Mouse (Mus musculus) liver, postnatal 0 days (tissue): ENCODE results near the gene Gpr132. TPM values are rescaled to one million over a fixed set of nuclear protein-coding genes. Genes with fewer than 3 reads are reported as not detected.

ENCODE experiments used
- ATAC-seq: fragments of 200-750 bp; cut with Nextera tagmentation; 2 replicates; pipeline ENCODE4 v1.8.0; 2017; ENCODE audit warnings: mild to moderate bottlenecking, moderate library complexity
- DNase-seq: peaks from one replicate; pipeline ENCODE4 v3.0.0-alpha.2; 2016
- H3K27ac ChIP-seq: fragments of 300-500 bp; sonication (generic); 2 replicates; pipeline ENCODE4 v1.5.1; 2014; ENCODE audit warnings: antibody characterized with exemption, moderate library complexity, mild to moderate bottlenecking, low read depth
- H3K27me3 ChIP-seq: fragments of 300-500 bp; sonication (generic); 2 replicates; pipeline ENCODE4 v1.6.1; 2014; ENCODE audit warnings: low read length, control low read depth, mixed read lengths; ENCODE audit not compliant: insufficient read depth
- H3K36me3 ChIP-seq: fragments of 300-500 bp; sonication (generic); replicated peaks from 2 replicates; pipeline ENCODE4 v1.6.1; 2014; ENCODE audit warnings: mild to moderate bottlenecking, control low read depth, low read length, moderate library complexity, mixed read lengths; ENCODE audit not compliant: insufficient read depth
- H3K4me1 ChIP-seq: fragments of 300-500 bp; sonication (generic); 2 replicates; pipeline ENCODE4 v1.6.1; 2014; ENCODE audit warnings: antibody characterized with exemption, mild to moderate bottlenecking, control low read depth; ENCODE audit not compliant: insufficient read depth
- H3K4me2 ChIP-seq: fragments of 300-500 bp; sonication (generic); 2 replicates; pipeline ENCODE4 v1.6.1; 2014; ENCODE audit warnings: low read depth, mild to moderate bottlenecking, low read length, moderate library complexity, mixed read lengths
- H3K4me3 ChIP-seq: fragments of 300-500 bp; sonication (generic); 2 replicates; pipeline ENCODE4 v1.5.1; 2014; ENCODE audit warnings: low read depth, low read length
- H3K9ac ChIP-seq: fragments of 300-500 bp; sonication (generic); replicated peaks from 2 replicates; pipeline ENCODE4 v1.6.1; 2014; ENCODE audit warnings: mild to moderate bottlenecking, moderate library complexity
- H3K9me3 ChIP-seq: fragments of 300-500 bp; sonication (generic); 2 replicates; pipeline ENCODE4 v1.6.1; 2016; ENCODE audit warnings: mild to moderate bottlenecking, control low read depth, low read length, mixed read lengths
- CTCF ChIP-seq: sonication (generic); IDR thresholded peaks from 2 replicates; pipeline ENCODE4 v1.5.1; 2016; ENCODE audit warnings: antibody characterized with exemption, low read depth
- EP300 ChIP-seq: IDR thresholded peaks from 2 replicates; pipeline ENCODE4 v1.6.1; 2016; ENCODE audit warnings: antibody characterized with exemption, low read depth, mild to moderate bottlenecking
- WGBS: fragments of 180-500 bp; shearing (Covaris S2); extraction: QIAGEN DNeasy Blood & Tissue Kit; methylation state at CpG from one replicate; pipeline ENCODE4 v1.1.7; 2014; ENCODE audit not compliant: insufficient replicate concordance; 5-methylcytosine and 5-hydroxymethylcytosine counted together
- polyA plus RNA-seq: library from polyadenylated mRNA; unstranded; fragments of >200 nt; fragmentation: Nextera tagmentation; extraction: Ambion mirVana; gene quantifications from 2 replicates; pipeline ENCODE4 v1.2.1, GENCODE M21; 2015

Gpr132 gene
- polyA plus RNA-seq, 1 experiment from 2014 or later: 0.34 TPM

DNA sequence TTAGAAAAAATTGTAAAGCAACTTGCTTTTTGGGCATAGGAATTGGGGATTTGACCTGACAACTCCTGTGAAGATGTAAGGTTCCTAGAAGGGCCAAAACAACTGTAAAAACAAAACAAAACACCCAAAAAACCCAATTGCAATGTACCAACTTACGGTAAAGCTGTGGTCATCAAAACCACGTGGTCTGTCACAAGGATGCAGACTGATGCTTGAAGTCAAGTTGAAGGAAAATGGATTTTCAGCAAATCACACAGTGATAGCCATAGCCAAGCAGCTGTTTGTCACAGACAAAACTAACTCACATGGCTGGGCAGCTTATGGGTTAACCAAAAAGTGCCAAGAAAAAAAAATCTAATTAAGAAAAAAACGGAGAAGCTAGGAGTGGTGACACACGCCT lies 30.9 kb upstream of the Gpr132 start:
- DNase-seq: no peak

DNA sequence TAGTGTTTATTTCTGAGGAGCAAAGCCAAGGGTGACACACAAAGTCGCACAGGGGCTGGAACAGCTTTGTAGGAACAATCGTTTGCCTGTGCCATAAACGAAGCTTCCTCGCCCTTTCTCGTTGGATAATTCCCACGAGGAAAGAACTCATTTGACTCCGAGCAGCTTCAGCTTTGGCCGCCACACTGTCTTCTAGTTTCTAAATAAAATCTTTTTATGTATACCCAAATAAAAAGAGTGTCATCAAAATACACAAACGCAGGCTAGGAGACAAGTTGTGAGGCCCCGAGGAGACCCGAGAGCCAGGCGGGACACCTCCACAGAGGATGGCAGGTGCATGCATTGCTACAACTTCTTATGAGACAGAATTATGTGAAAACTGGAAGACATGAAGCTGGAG lies 30.3 kb upstream of the Gpr132 start:
- H3K4me2 ChIP-seq: no peak overlapping the region
- TF ChIP-seq CTCF (no peak), EP300 (no peak)
- DNase-seq (no peak), ATAC-seq (no peak)
- H3K4me1 ChIP-seq: peaks cover 11% of the 10 kb centered on the region; the same call in 1 of the 2 replicates
- H3K27ac ChIP-seq: no peak overlapping the region
- H3K27me3 ChIP-seq: peaks cover 3% of the 10 kb centered on the region; the same call in 1 of the 2 replicates
- H3K9ac ChIP-seq: no peak overlapping the region
- no peak overlapping the region for H3K4me3 ChIP-seq
- H3K36me3 ChIP-seq: no peaks in the 10 kb centered on the region
- 72% methylated on average over 12 of the region's 12 CpGs for WGBS
- no peaks in the 10 kb centered on the region for H3K9me3 ChIP-seq

More for the DNA sequence above, 30.9 kb upstream of the Gpr132 start:
- Histone ChIP-seq H3K9ac (no peak overlapping the region), H3K27me3 (peaks cover 2% of the 10 kb centered on the region; the same call in 1 of the 2 replicates), H3K4me2 (no peak overlapping the region), H3K4me3 (no peak overlapping the region), H3K36me3 (no peaks in the 10 kb centered on the region), H3K9me3 (no peaks in the 10 kb centered on the region), H3K27ac (no peak overlapping the region), H3K4me1 (peaks cover 11% of the 10 kb centered on the region; the same call in 1 of the 2 replicates)
- TF ChIP-seq CTCF (no peak), EP300 (no peak)
- ATAC-seq: no peak
- 57% methylated on average over 4 of the region's 4 CpGs for WGBS

- DNase-seq (no peak), ATAC-seq (peak; percentile 75)
- Histone ChIP-seq H3K9me3 (no peaks in the 10 kb centered on the region), H3K9ac (no peak overlapping the region), H3K27me3 (peaks cover 6% of the 10 kb centered on the region; the same call in 1 of the 2 replicates), H3K4me3 (no peak overlapping the region), H3K4me1 (peaks cover 11% of the 10 kb centered on the region; the same call in 1 of the 2 replicates), H3K27ac (no peak overlapping the region), H3K4me2 (no peak overlapping the region), H3K36me3 (no peaks in the 10 kb centered on the region)
- WGBS: 17% methylated on average over 16 of the region's 16 CpGs
- TF ChIP-seq EP300 (peak; percentile 53), CTCF (no peak)
Observed at GRCm38 (mm10) chr12:112897522-112898212, 29.6 kb upstream of the Gpr132 start.

DNA sequence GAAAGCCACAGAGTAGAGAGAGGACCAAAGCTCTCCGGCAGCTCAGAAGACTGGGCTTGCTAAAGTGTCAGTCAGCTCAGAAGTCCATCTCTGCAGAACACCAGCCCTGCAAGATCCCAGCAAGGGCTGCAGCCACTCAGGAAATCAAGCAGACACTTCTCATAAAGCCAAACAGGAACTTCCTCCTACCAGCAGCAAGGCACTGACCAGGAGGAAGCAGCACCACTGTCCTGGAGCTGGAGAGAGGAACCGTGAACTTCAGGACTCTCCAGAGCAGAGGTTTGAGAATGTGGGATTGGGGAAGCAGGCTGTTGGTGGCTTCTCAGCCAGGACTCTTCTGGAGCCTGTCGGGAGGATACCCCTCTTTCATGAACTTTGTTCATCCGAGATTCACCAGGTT lies 26.9 kb upstream of the Gpr132 start:
- TF ChIP-seq CTCF (no peak), EP300 (no peak)
- peak overlapping the region; percentile 62 for H3K27ac ChIP-seq

DNA sequence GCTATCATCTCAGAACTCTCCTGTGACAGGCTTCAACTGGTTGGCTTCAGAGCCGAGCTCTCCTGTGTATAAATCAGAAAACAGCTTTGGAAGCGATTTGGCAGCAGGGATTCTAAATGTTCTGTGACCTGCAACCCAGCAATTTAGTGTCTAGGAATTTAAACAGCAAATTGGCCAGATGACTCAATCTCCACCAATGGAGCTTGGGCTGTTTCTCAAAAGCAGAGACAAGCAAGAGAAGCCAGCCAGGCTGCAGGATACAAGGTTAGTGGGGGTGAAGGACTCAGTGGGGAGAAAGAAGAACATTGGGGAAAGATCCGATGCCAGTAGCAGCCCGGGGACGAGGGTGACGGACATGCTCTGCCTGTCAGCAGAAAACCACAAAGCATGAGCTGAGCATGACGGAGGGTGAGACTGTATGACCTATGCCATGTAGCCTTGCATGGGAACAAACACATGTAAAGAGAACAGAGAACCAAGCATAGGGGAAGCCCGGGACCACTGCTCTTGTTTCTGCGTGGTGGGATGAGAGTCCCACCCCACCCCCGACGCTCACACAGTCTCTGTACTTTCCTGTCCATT lies 26.4 kb upstream of the Gpr132 start:
- WGBS: 32% methylated on average over 11 of the region's 11 CpGs
- Histone ChIP-seq H3K9ac (no peak overlapping the region), H3K27ac (peak overlapping the region; percentile 62; the same call in 1 of the 2 replicates), H3K36me3 (no peaks in the 10 kb centered on the region), H3K9me3 (no peaks in the 10 kb centered on the region), H3K27me3 (peaks cover 6% of the 10 kb centered on the region; the same call in 1 of the 2 replicates), H3K4me1 (peaks cover 11% of the 10 kb centered on the region; the same call in 1 of the 2 replicates), H3K4me2 (0 out of 2 replicates have a peak overlapping the region, but pooled peaks have one; percentile 33), H3K4me3 (no peak overlapping the region)
- TF ChIP-seq EP300: no peak
- no peak for TF ChIP-seq CTCF
- DNase-seq: no peak
- no peak; the same call in 1 of the 2 replicates for ATAC-seq

More for the DNA sequence above, 26.9 kb upstream of the Gpr132 start:
- Histone ChIP-seq H3K4me3 (no peak overlapping the region), H3K4me1 (peaks cover 11% of the 10 kb centered on the region; the same call in 1 of the 2 replicates), H3K4me2 (no peak overlapping the region), H3K9me3 (no peaks in the 10 kb centered on the region), H3K9ac (no peak overlapping the region), H3K36me3 (no peaks in the 10 kb centered on the region), H3K27me3 (peaks cover 6% of the 10 kb centered on the region; the same call in 1 of the 2 replicates)
- 20% methylated on average over 4 of the region's 4 CpGs for WGBS
- ATAC-seq: peak; percentile 40
- DNase-seq: no peak

DNA sequence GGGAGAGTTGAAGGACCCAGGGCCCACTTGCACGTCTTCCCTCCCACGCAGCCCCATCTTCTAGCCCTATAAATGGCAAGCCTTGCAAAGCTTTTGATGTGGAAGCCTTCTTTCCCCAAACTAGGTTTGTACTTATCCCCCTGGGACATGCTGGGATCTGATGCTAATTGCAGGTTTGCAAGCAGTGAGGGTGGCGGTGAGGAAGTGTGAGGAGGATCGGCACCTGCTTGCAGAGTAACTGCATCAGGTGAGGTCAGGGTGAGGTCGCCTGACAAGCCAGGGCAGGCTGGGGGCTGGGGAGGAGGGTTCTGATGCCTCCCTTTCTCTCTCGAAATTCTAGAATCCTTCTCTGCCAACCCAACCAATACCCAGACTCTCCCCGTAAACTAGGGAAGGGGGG lies 17.4 kb upstream of the Gpr132 start:
- no peak for ATAC-seq
- 56% methylated on average over 7 of the region's 7 CpGs for WGBS
- Histone ChIP-seq H3K9me3 (no peaks in the 10 kb centered on the region), H3K36me3 (no peaks in the 10 kb centered on the region), H3K4me2 (no peak overlapping the region), H3K9ac (no peak overlapping the region), H3K27ac (no peak overlapping the region), H3K4me3 (no peak overlapping the region), H3K4me1 (no peaks in the 10 kb centered on the region), H3K27me3 (no peaks in the 10 kb centered on the region)
- TF ChIP-seq CTCF (no peak), EP300 (no peak)
- no peak for DNase-seq
